Mouse (Mus musculus) midbrain, embryonic 11.5 days (tissue): ENCODE results near the gene Kcnj6. TPM values are rescaled to one million over a fixed set of nuclear protein-coding genes. Genes with fewer than 3 reads are reported as not detected.
A peak's percentile ranks its signal among the peaks of the same experiment; 100 is the strongest.

Experiments used
- ATAC-seq: fragments of 200-750 bp; cut with Nextera tagmentation; 2 replicates; pipeline ENCODE4 v1.8.0; 2017; ENCODE audit warnings: moderate TSS enrichment, moderate library complexity; ENCODE audit not compliant: low FRiP score
- DNase-seq: peaks from one replicate; pipeline ENCODE4 v3.0.0; 2015; ENCODE audit warnings: low spot score; ENCODE audit errors: missing footprints
- H3K27ac ChIP-seq: fragments of 300-500 bp; sonication (generic); 2 replicates; pipeline ENCODE4 v1.5.1; 2014; ENCODE audit warnings: low read depth, low read length
- H3K27me3 ChIP-seq: fragments of 300-500 bp; sonication (generic); 2 replicates; pipeline ENCODE4 v1.6.1; 2014; ENCODE audit warnings: mild to moderate bottlenecking, low read length, moderate library complexity, mixed read lengths; ENCODE audit not compliant: control insufficient read depth, insufficient read depth
- H3K36me3 ChIP-seq: fragments of 300-500 bp; sonication (generic); 2 replicates; pipeline ENCODE4 v1.6.1; 2014; ENCODE audit warnings: mild to moderate bottlenecking, low read length, moderate library complexity, mixed read lengths; ENCODE audit not compliant: control insufficient read depth, insufficient read depth
- H3K4me1 ChIP-seq: fragments of 300-500 bp; sonication (generic); 2 replicates; pipeline ENCODE4 v1.6.1; 2014; ENCODE audit warnings: low read length; ENCODE audit not compliant: control insufficient read depth, insufficient read depth
- H3K4me2 ChIP-seq: fragments of 300-500 bp; sonication (generic); 2 replicates; pipeline ENCODE4 v1.6.1; 2014; ENCODE audit warnings: mild to moderate bottlenecking, moderate library complexity
- H3K4me3 ChIP-seq: fragments of 300-500 bp; sonication (generic); 2 replicates; pipeline ENCODE4 v1.5.1; 2014; ENCODE audit warnings: low read depth, low read length
- H3K9ac ChIP-seq: fragments of 300-500 bp; sonication (generic); 2 replicates; pipeline ENCODE4 v1.6.1; 2014; ENCODE audit warnings: low read length
- H3K9me3 ChIP-seq: fragments of 300-500 bp; sonication (generic); 2 replicates; pipeline ENCODE4 v1.6.1; 2016; ENCODE audit warnings: low read length; ENCODE audit not compliant: control insufficient read depth
- WGBS: fragments of 180-500 bp; shearing (Covaris S2); extraction: QIAGEN DNeasy Blood & Tissue Kit; methylation state at CpG from one replicate; pipeline ENCODE4 v1.1.7; 2014; 5-methylcytosine and 5-hydroxymethylcytosine counted together
- polyA plus RNA-seq: library from polyadenylated mRNA; unstranded; fragments of >200 nt; fragmentation: Nextera tagmentation; extraction: Ambion mirVana; gene quantifications from 2 replicates; pipeline ENCODE4 v1.2.1, GENCODE M21; 2014

Kcnj6 gene
- polyA plus RNA-seq, 1 experiment from 2014 or later = 0.15 TPM

- H3K4me1 ChIP-seq = no peaks in the 10 kb centered on the region
- DNase-seq (no peak), ATAC-seq (no peak)
- WGBS = 83% methylated on average over 2 of the region's 2 CpGs
- no peaks in the 10 kb centered on the region; the same call in 1 of the 2 replicates for H3K27me3 ChIP-seq
- H3K4me2 ChIP-seq = no peak overlapping the region
- no peak overlapping the region for H3K4me3 ChIP-seq
- no peaks in the 10 kb centered on the region for H3K36me3 ChIP-seq
- no peaks in the 10 kb centered on the region for H3K9me3 ChIP-seq
- no peak overlapping the region for H3K27ac ChIP-seq
- no peak overlapping the region for H3K9ac ChIP-seq
These were observed 7.4 kb downstream of the Kcnj6 start for GRCm38 (mm10) chr16:94990114-94990513.

GRCm38 (mm10) chr16:94986731-94987130 is 10.8 kb downstream of the Kcnj6 start:
- ATAC-seq = no peak

GRCm38 (mm10) chr16:94984263-94984662 is 13.2 kb downstream of the Kcnj6 start:
- ATAC-seq = no peak
- no peak overlapping the region for H3K27ac ChIP-seq
- H3K27me3 ChIP-seq = no peaks in the 10 kb centered on the region; the same call in 1 of the 2 replicates
- no peak overlapping the region for H3K9ac ChIP-seq
- no peaks in the 10 kb centered on the region for H3K36me3 ChIP-seq
- H3K4me3 ChIP-seq = no peak overlapping the region
- H3K9me3 ChIP-seq = no peaks in the 10 kb centered on the region
- 95% methylated on average over 3 of the region's 3 CpGs for WGBS
- DNase-seq = no peak
- H3K4me1 ChIP-seq = no peaks in the 10 kb centered on the region
- no peak overlapping the region for H3K4me2 ChIP-seq

More at GRCm38 (mm10) chr16:94986731-94987130, 10.8 kb downstream of the Kcnj6 start:
- Histone ChIP-seq H3K27ac (no peak overlapping the region), H3K9ac (no peak overlapping the region), H3K4me1 (no peaks in the 10 kb centered on the region), H3K36me3 (no peaks in the 10 kb centered on the region), H3K4me3 (no peak overlapping the region), H3K27me3 (no peaks in the 10 kb centered on the region; the same call in 1 of the 2 replicates), H3K4me2 (no peak overlapping the region), H3K9me3 (no peaks in the 10 kb centered on the region)
- DNase-seq = no peak
- WGBS = 69% methylated on average over 9 of the region's 9 CpGs

DNA sequence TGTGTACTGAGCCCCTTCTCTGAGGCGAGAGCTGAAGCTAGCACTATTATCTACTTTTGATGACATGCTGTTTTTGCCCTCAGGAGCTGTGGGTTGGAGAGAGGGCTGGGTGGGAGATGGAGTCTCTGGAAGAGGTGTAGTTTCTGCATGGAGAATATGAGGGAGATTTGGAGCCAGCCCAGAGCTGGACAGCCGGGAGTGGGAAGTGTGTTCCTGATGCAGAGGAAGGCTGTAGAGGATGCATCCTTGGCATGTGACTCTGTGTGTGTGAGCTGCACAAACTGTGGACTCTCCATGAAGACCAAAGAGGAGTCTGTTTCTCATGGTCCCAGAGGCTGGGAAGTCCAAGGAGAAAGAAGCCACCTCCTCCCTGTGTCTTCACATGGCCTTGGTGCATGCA is 17.1 kb downstream of the Kcnj6 start:
- no peak overlapping the region for H3K4me2 ChIP-seq
- WGBS = 84% methylated on average over 2 of the region's 2 CpGs
- no peaks in the 10 kb centered on the region for H3K9me3 ChIP-seq
- no peak overlapping the region for H3K27ac ChIP-seq
- no peaks in the 10 kb centered on the region for H3K27me3 ChIP-seq
- no peak for ATAC-seq
- H3K36me3 ChIP-seq = no peaks in the 10 kb centered on the region
- no peak overlapping the region for H3K9ac ChIP-seq
- no peaks in the 10 kb centered on the region for H3K4me1 ChIP-seq
- no peak overlapping the region for H3K4me3 ChIP-seq
- DNase-seq = no peak

GRCm38 (mm10) chr16:94979499-94979898 is 18.0 kb downstream of the Kcnj6 start:
- Histone ChIP-seq H3K4me2 (no peak overlapping the region), H3K36me3 (no peaks in the 10 kb centered on the region), H3K27ac (no peak overlapping the region), H3K27me3 (no peaks in the 10 kb centered on the region), H3K4me1 (no peaks in the 10 kb centered on the region), H3K9ac (no peak overlapping the region), H3K9me3 (no peaks in the 10 kb centered on the region), H3K4me3 (no peak overlapping the region)
- WGBS = 86% methylated on average over 9 of the region's 9 CpGs
- ATAC-seq (no peak), DNase-seq (no peak)

- H3K4me3 ChIP-seq = no peak overlapping the region
- H3K4me1 ChIP-seq = no peaks in the 10 kb centered on the region
- no peak overlapping the region for H3K4me2 ChIP-seq
- ATAC-seq (no peak), DNase-seq (peak; percentile 88)
- H3K9ac ChIP-seq = no peak overlapping the region
- 53% methylated on average over 14 of the region's 14 CpGs for WGBS
- no peak overlapping the region for H3K27ac ChIP-seq
- no peaks in the 10 kb centered on the region for H3K27me3 ChIP-seq
- H3K9me3 ChIP-seq = no peaks in the 10 kb centered on the region
- H3K36me3 ChIP-seq = no peaks in the 10 kb centered on the region
These were observed 25.2 kb downstream of the Kcnj6 start for GRCm38 (mm10) chr16:94972080-94972855.

DNA sequence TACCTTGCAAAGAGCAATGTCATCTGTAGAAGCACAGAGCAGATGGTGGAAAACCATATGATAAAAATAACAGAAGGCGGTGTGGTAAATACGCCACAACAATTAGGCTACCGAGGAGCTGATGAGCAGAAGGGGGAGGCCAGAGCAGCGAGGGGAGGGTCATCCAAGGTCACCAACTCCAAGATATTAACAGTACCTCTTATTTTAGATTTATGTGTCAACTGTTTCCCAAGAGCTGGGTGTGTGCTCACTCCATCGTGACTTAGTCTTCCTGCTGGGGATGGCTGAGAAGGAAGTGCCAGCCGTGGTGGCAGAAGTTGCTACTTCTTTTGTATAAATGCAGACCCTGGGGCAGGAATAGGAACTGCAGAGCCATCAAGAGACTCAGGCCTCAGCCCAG is 28.6 kb downstream of the Kcnj6 start:
- no peak overlapping the region for H3K9ac ChIP-seq
- no peak overlapping the region for H3K4me3 ChIP-seq
- H3K27ac ChIP-seq = no peak overlapping the region
- 81% methylated on average over 6 of the region's 6 CpGs for WGBS
- DNase-seq (no peak), ATAC-seq (no peak)
- no peak overlapping the region for H3K4me2 ChIP-seq
- no peaks in the 10 kb centered on the region for H3K9me3 ChIP-seq
- H3K4me1 ChIP-seq = no peaks in the 10 kb centered on the region
- H3K27me3 ChIP-seq = no peaks in the 10 kb centered on the region
- H3K36me3 ChIP-seq = no peaks in the 10 kb centered on the region

DNA sequence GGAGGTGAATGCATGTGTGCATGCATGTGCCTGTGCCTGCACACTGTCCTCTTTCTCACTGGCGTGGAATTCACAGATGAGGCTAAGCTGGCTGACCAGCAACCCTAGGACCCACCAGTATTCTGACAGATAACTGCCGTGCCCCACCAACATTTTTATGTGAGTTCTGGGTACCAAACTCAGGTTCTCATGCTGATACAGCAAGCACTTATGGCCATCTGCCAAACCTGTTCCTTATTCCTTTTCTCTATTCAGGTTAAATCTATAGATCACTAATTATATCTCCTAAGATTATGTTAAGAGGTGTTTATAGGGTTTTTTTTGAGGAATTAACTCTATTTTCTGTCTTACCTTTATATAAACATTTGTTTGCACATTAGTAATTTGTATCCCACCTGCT is 29.0 kb downstream of the Kcnj6 start:
- H3K9ac ChIP-seq = no peak overlapping the region
- ATAC-seq (no peak), DNase-seq (no peak)
- H3K9me3 ChIP-seq = no peaks in the 10 kb centered on the region
- H3K36me3 ChIP-seq = no peaks in the 10 kb centered on the region
- H3K27ac ChIP-seq = no peak overlapping the region
- H3K27me3 ChIP-seq = no peaks in the 10 kb centered on the region
- H3K4me3 ChIP-seq = no peak overlapping the region
- no peaks in the 10 kb centered on the region for H3K4me1 ChIP-seq
- WGBS = 91% methylated on average over 2 of the region's 2 CpGs
- no peak overlapping the region for H3K4me2 ChIP-seq

DNA sequence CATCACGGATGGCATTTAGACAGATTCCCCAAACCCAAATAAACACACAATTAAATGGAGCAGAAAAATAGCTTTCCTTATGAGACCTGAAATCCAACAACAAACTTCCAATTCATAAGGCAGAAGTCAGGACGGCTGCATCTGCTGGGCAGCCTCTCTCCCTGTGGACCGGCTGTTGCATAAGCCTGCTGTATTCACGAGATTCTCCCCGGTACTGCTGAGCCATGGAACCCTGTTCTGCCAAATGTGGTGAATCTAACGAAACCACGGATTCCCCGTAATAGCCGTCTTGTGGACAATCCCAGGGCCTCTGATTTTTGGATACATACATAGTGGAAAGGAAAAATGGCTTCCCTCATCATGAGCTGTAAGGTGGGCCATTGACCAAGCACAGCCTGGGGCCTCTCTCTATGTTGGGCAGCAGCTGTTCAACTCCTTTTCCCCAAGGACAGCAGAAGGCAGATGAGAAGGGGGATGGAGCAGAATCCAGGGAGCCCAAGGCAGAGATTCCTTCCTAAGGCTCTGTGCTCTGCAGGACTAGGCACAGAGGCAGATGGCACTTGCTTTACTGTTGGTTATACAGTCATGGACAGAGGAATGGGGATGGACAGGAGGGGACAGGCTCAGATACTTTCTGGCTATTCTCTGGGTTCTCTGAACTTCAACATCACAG is 40.2 kb downstream of the Kcnj6 start:
- H3K4me3 ChIP-seq = no peak overlapping the region
- no peak for ATAC-seq
- 84% methylated on average over 9 of the region's 9 CpGs for WGBS
- H3K4me2 ChIP-seq = no peak overlapping the region
- DNase-seq = no peak
- H3K9ac ChIP-seq = no peak overlapping the region
- H3K27ac ChIP-seq = no peak overlapping the region
- H3K4me1 ChIP-seq = no peaks in the 10 kb centered on the region
- no peaks in the 10 kb centered on the region for H3K36me3 ChIP-seq
- H3K27me3 ChIP-seq = no peaks in the 10 kb centered on the region
- no peaks in the 10 kb centered on the region for H3K9me3 ChIP-seq
